Mouse (Mus musculus): Measurements from ENCODE around the gene Unc119. TPM values are rescaled to one million over a fixed set of nuclear protein-coding genes. Genes with fewer than 3 reads are reported as not detected.
A peak's percentile ranks its signal among the peaks of the same experiment; 100 is the strongest.

Gene Unc119
- polyA plus RNA-seq, 1 experiment from 2014 or later = 70.2 TPM

GRCm38 (mm10) chr11:78324000-78324785 lies 19.1 kb upstream of the Unc119 start:
- Histone ChIP-seq H3K4me3 (peak overlapping the region; percentile 35), H3K4me2 (peak overlapping the region; percentile 54), H3K27ac (peak overlapping the region; percentile 90), H3K4me1 (peaks cover 50% of the 10 kb centered on the region), H3K9me3 (replicated peaks) (no peaks in the 10 kb centered on the region), H3K36me3 (ENCODE audit: poor library complexity, severe bottlenecking) (peaks cover 43% of the 10 kb centered on the region), H3K9ac (no peak overlapping the region), H3K27me3 (no peaks in the 10 kb centered on the region)
- 70% methylated on average over 15 of the region's 15 CpGs for WGBS
- no peak for ATAC-seq

- Histone ChIP-seq H3K27ac (0 out of 2 replicates have a peak overlapping the region, but pooled peaks have one; percentile 69), H3K9me3 (replicated peaks) (no peaks in the 10 kb centered on the region), H3K27me3 (no peaks in the 10 kb centered on the region), H3K9ac (no peak overlapping the region), H3K4me1 (peaks cover 56% of the 10 kb centered on the region), H3K4me3 (peak overlapping the region; percentile 35; the same call in 1 of the 2 replicates), H3K4me2 (peak overlapping the region; percentile 54), H3K36me3 (ENCODE audit: poor library complexity, severe bottlenecking) (peaks cover 36% of the 10 kb centered on the region)
- 97% methylated on average over 12 of the region's 12 CpGs for WGBS
- ATAC-seq = no peak
Observed at GRCm38 (mm10) chr11:78324965-78325364, 18.3 kb upstream of the Unc119 start.

- Histone ChIP-seq H3K27ac (no peak overlapping the region), H3K4me1 (peaks cover 44% of the 10 kb centered on the region), H3K27me3 (no peaks in the 10 kb centered on the region)
Observed at GRCm38 (mm10) chr11:78327215-78327614, 16.1 kb upstream of the Unc119 start.

GRCm38 (mm10) chr11:78327634-78328511 lies 15.4 kb upstream of the Unc119 start, which contains the start of gene Pigs:
TSS of gene Pigs (plus strand) at chr11:78328415.
- Histone ChIP-seq H3K9ac (peak within 1 kb of the TSS; percentile 90), H3K4me2 (peak within 1 kb of the TSS; percentile 97), H3K4me3 (peak within 1 kb of the TSS; percentile 79), H3K36me3 (ENCODE audit: poor library complexity, severe bottlenecking) (peaks cover 24% of the 10 kb centered on the region), H3K27ac (peak within 1 kb of the TSS; percentile 7; the same call in 1 of the 2 replicates), H3K4me1 (peaks cover 38% of the 10 kb centered on the region), H3K27me3 (no peaks in the 10 kb centered on the region), H3K9me3 (replicated peaks) (no peaks in the 10 kb centered on the region)
- ATAC-seq = peak; percentile 97
- WGBS = 14% methylated on average over 37 of the region's 37 CpGs

More at GRCm38 (mm10) chr11:78327215-78327614, 16.1 kb upstream of the Unc119 start:
- Histone ChIP-seq H3K4me3 (no peak overlapping the region; the same call in 1 of the 2 replicates), H3K9ac (no peak overlapping the region), H3K9me3 (replicated peaks) (no peaks in the 10 kb centered on the region), H3K36me3 (ENCODE audit: poor library complexity, severe bottlenecking) (peaks cover 18% of the 10 kb centered on the region), H3K4me2 (no peak overlapping the region)
- no peak for ATAC-seq
- 92% methylated on average over 4 of the region's 4 CpGs for WGBS

GRCm38 (mm10) chr11:78328512-78329056 lies 14.7 kb upstream of the Unc119 start:
- no peaks in the 10 kb centered on the region for H3K9me3 ChIP-seq (replicated peaks)
- WGBS = under 1% methylated on average over 29 of the region's 41 CpGs
- H3K36me3 ChIP-seq (ENCODE audit: poor library complexity, severe bottlenecking) = peaks cover 31% of the 10 kb centered on the region

GRCm38 (mm10) chr11:78332676-78333075 lies 10.6 kb upstream of the Unc119 start:
- Histone ChIP-seq H3K9ac (no peak overlapping the region), H3K36me3 (ENCODE audit: poor library complexity, severe bottlenecking) (peaks cover 55% of the 10 kb centered on the region), H3K4me1 (peaks cover 12% of the 10 kb centered on the region), H3K4me3 (no peak overlapping the region), H3K27me3 (no peaks in the 10 kb centered on the region), H3K4me2 (no peak overlapping the region), H3K9me3 (replicated peaks) (no peaks in the 10 kb centered on the region), H3K27ac (no peak overlapping the region)
- 96% methylated on average over 12 of the region's 12 CpGs for WGBS
- no peak for ATAC-seq

More at GRCm38 (mm10) chr11:78328512-78329056, 14.7 kb upstream of the Unc119 start:
- Histone ChIP-seq H3K4me2 (peak overlapping the region; percentile 97), H3K27ac (0 out of 2 replicates have a peak overlapping the region, but pooled peaks have one; percentile 7), H3K27me3 (no peaks in the 10 kb centered on the region), H3K4me1 (peaks cover 31% of the 10 kb centered on the region), H3K4me3 (peak overlapping the region; percentile 79), H3K9ac (peak overlapping the region; percentile 90)
- ATAC-seq = peak; percentile 62

GRCm38 (mm10) chr11:78333992-78334391 lies 9.3 kb upstream of the Unc119 start:
- Histone ChIP-seq H3K4me3 (no peak overlapping the region), H3K4me1 (peaks cover 8% of the 10 kb centered on the region), H3K4me2 (no peak overlapping the region), H3K36me3 (ENCODE audit: poor library complexity, severe bottlenecking) (peaks cover 67% of the 10 kb centered on the region), H3K27ac (no peak overlapping the region), H3K27me3 (no peaks in the 10 kb centered on the region), H3K9ac (no peak overlapping the region), H3K9me3 (replicated peaks) (no peaks in the 10 kb centered on the region)
- WGBS = 92% methylated on average over 5 of the region's 5 CpGs
- ATAC-seq = no peak

- Histone ChIP-seq H3K9ac (no peak overlapping the region), H3K36me3 (ENCODE audit: poor library complexity, severe bottlenecking) (peaks cover 96% of the 10 kb centered on the region), H3K27me3 (no peaks in the 10 kb centered on the region), H3K4me2 (no peak overlapping the region), H3K4me1 (no peaks in the 10 kb centered on the region), H3K9me3 (replicated peaks) (no peaks in the 10 kb centered on the region), H3K27ac (no peak overlapping the region), H3K4me3 (no peak overlapping the region)
- no peak for ATAC-seq
- 94% methylated on average over 8 of the region's 8 CpGs for WGBS
Observed at GRCm38 (mm10) chr11:78337040-78337439, 6.2 kb upstream of the Unc119 start.

GRCm38 (mm10) chr11:78341702-78342101 lies 1.6 kb upstream of the Unc119 start:
- H3K4me2 ChIP-seq = no peak overlapping the region
- H3K9ac ChIP-seq = no peak overlapping the region
- H3K4me1 ChIP-seq = peaks cover 35% of the 10 kb centered on the region
- ATAC-seq = no peak
- no peaks in the 10 kb centered on the region for H3K27me3 ChIP-seq
- 89% methylated on average over 12 of the region's 12 CpGs for WGBS
- H3K36me3 ChIP-seq (ENCODE audit: poor library complexity, severe bottlenecking) = peaks cover 50% of the 10 kb centered on the region
- H3K4me3 ChIP-seq = no peak overlapping the region
- H3K27ac ChIP-seq = no peak overlapping the region
- H3K9me3 ChIP-seq (replicated peaks) = no peaks in the 10 kb centered on the region

- H3K9me3 ChIP-seq (replicated peaks) = no peaks in the 10 kb centered on the region
- peaks cover 46% of the 10 kb centered on the region for H3K36me3 ChIP-seq (ENCODE audit: poor library complexity, severe bottlenecking)
- ATAC-seq = no peak
- peak overlapping the region; percentile 87 for H3K4me3 ChIP-seq
- 82% methylated on average over 6 of the region's 6 CpGs for WGBS
- no peaks in the 10 kb centered on the region for H3K27me3 ChIP-seq
- peak overlapping the region; percentile 83 for H3K27ac ChIP-seq
- peak overlapping the region; percentile 72 for H3K4me2 ChIP-seq
- peaks cover 41% of the 10 kb centered on the region for H3K4me1 ChIP-seq
- peak overlapping the region; percentile 97 for H3K9ac ChIP-seq
Observed at GRCm38 (mm10) chr11:78344328-78344889, 1.1 kb downstream of the Unc119 start.

GRCm38 (mm10) chr11:78344890-78345715 lies 1.8 kb downstream of the Unc119 start:
- peak overlapping the region; percentile 87; the same call in 1 of the 2 replicates for H3K4me3 ChIP-seq
- H3K9ac ChIP-seq = peak overlapping the region; percentile 50
- H3K27me3 ChIP-seq = no peaks in the 10 kb centered on the region
- H3K9me3 ChIP-seq (replicated peaks) = no peaks in the 10 kb centered on the region
- peaks cover 41% of the 10 kb centered on the region for H3K4me1 ChIP-seq
- ATAC-seq = no peak
- peak overlapping the region; percentile 72 for H3K4me2 ChIP-seq
- H3K36me3 ChIP-seq (ENCODE audit: poor library complexity, severe bottlenecking) = peaks cover 41% of the 10 kb centered on the region
- WGBS = 63% methylated on average over 8 of the region's 8 CpGs
- peak overlapping the region; percentile 14 for H3K27ac ChIP-seq
